Mouse (Mus musculus): ENCODE data around the gene Gm49395. TPM values are rescaled to one million over a fixed set of nuclear protein-coding genes. Genes with fewer than 3 reads are reported as not detected.

Gm49395 gene
- polyA plus RNA-seq, 1 experiment from 2014 or later, result 4.2 TPM

- no peak for ATAC-seq (ENCODE audit: low FRiP score, low TSS enrichment)
- Histone ChIP-seq H3K36me3 (ENCODE audit: control insufficient read depth, insufficient read depth, low read length) (no peaks in the 10 kb centered on the region), H3K27ac (replicated peaks; ENCODE audit: low read depth, low read length) (no peak overlapping the region), H3K4me1 (ENCODE audit: control insufficient read depth, insufficient read depth, low read length) (no peaks in the 10 kb centered on the region), H3K27me3 (ENCODE audit: control insufficient read depth, insufficient read depth, low read length) (no peaks in the 10 kb centered on the region), H3K4me3 (replicated peaks; ENCODE audit: low read depth, low read length) (no peak overlapping the region), H3K4me2 (ENCODE audit: low read length) (no peak overlapping the region), H3K9me3 (ENCODE audit: control insufficient read depth, low read length) (no peaks in the 10 kb centered on the region), H3K9ac (replicated peaks; ENCODE audit: low read length) (no peak overlapping the region)
- 87% methylated on average over 6 of the region's 6 CpGs for WGBS
- no peak for DNase-seq
Observed at GRCm38 (mm10) chr13:115078997-115079685, 22.6 kb downstream of the Gm49395 start.

GRCm38 (mm10) chr13:115077346-115078134, 24.2 kb downstream of the Gm49395 start:
- H3K9ac ChIP-seq (replicated peaks; ENCODE audit: low read length), result no peak overlapping the region
- no peak for DNase-seq
- H3K4me3 ChIP-seq (replicated peaks; ENCODE audit: low read depth, low read length), result no peak overlapping the region
- H3K4me2 ChIP-seq (ENCODE audit: low read length), result no peak overlapping the region
- no peaks in the 10 kb centered on the region for H3K27me3 ChIP-seq (ENCODE audit: control insufficient read depth, insufficient read depth, low read length)
- no peak overlapping the region for H3K27ac ChIP-seq (replicated peaks; ENCODE audit: low read depth, low read length)
- ATAC-seq (ENCODE audit: low FRiP score, low TSS enrichment), result no peak
- H3K36me3 ChIP-seq (ENCODE audit: control insufficient read depth, insufficient read depth, low read length), result no peaks in the 10 kb centered on the region
- 91% methylated on average over 9 of the region's 9 CpGs for WGBS
- no peaks in the 10 kb centered on the region for H3K9me3 ChIP-seq (ENCODE audit: control insufficient read depth, low read length)
- H3K4me1 ChIP-seq (ENCODE audit: control insufficient read depth, insufficient read depth, low read length), result no peaks in the 10 kb centered on the region

DNA sequence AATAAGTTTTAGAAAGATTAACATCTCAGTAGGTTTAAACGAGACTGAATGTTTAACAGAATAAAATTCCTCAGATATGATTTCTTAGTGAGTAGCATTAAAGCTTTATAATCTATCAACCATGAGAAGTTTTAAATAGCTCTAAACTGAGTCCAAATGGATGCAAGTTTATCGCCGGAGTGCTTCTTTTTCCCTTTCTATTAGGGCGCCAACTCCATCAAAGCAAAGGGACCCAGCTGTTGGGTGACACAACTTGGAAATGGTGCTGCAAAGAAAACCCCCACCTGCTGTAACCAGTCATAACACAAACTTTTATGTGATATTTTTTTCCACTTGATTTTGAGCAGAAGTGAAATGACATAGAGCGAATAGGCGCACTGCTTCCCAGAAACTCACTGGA, 29.3 kb downstream of the Gm49395 start:
- DNase-seq, result no peak
- H3K9ac ChIP-seq (replicated peaks; ENCODE audit: low read length), result no peak overlapping the region
- H3K27me3 ChIP-seq (ENCODE audit: control insufficient read depth, insufficient read depth, low read length), result no peaks in the 10 kb centered on the region
- no peak overlapping the region for H3K27ac ChIP-seq (replicated peaks; ENCODE audit: low read depth, low read length)
- H3K4me1 ChIP-seq (ENCODE audit: control insufficient read depth, insufficient read depth, low read length), result no peaks in the 10 kb centered on the region
- H3K36me3 ChIP-seq (ENCODE audit: control insufficient read depth, insufficient read depth, low read length), result no peaks in the 10 kb centered on the region
- ATAC-seq (ENCODE audit: low FRiP score, low TSS enrichment), result no peak
- H3K4me3 ChIP-seq (replicated peaks; ENCODE audit: low read depth, low read length), result no peak overlapping the region
- H3K9me3 ChIP-seq (ENCODE audit: control insufficient read depth, low read length), result no peaks in the 10 kb centered on the region
- H3K4me2 ChIP-seq (ENCODE audit: low read length), result no peak overlapping the region
- 96% methylated on average over 6 of the region's 6 CpGs for WGBS

GRCm38 (mm10) chr13:115071431-115071830, 30.3 kb downstream of the Gm49395 start:
- Histone ChIP-seq H3K27ac (replicated peaks; ENCODE audit: low read depth, low read length) (no peak overlapping the region), H3K27me3 (ENCODE audit: control insufficient read depth, insufficient read depth, low read length) (no peaks in the 10 kb centered on the region), H3K9ac (replicated peaks; ENCODE audit: low read length) (no peak overlapping the region), H3K4me3 (replicated peaks; ENCODE audit: low read depth, low read length) (no peak overlapping the region), H3K9me3 (ENCODE audit: control insufficient read depth, low read length) (no peaks in the 10 kb centered on the region), H3K36me3 (ENCODE audit: control insufficient read depth, insufficient read depth, low read length) (no peaks in the 10 kb centered on the region), H3K4me1 (ENCODE audit: control insufficient read depth, insufficient read depth, low read length) (no peaks in the 10 kb centered on the region), H3K4me2 (ENCODE audit: low read length) (no peak overlapping the region)
- 94% methylated on average over 3 of the region's 3 CpGs for WGBS
- DNase-seq (no peak), ATAC-seq (ENCODE audit: low FRiP score, low TSS enrichment) (no peak)

DNA sequence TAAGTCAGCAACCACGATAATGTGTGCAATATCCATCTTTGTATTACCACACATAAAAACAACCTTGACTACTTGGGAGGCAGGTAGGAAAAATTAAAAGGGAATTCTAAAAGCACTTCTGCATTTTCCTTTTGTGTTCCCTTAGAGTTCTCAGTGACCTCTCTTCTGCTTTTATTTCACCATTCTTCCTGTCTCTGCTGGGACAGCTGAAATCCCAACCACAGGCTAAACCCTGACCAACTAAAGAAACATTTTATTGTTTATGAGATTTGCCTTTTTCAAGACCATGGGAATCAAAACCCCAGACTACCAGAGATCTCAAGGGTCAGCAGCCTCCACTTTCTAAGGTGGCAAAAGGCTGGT, 33.8 kb downstream of the Gm49395 start:
- Histone ChIP-seq H3K9me3 (ENCODE audit: control insufficient read depth, low read length) (no peaks in the 10 kb centered on the region), H3K4me1 (ENCODE audit: control insufficient read depth, insufficient read depth, low read length) (no peaks in the 10 kb centered on the region), H3K4me2 (ENCODE audit: low read length) (no peak overlapping the region), H3K4me3 (replicated peaks; ENCODE audit: low read depth, low read length) (no peak overlapping the region), H3K27ac (replicated peaks; ENCODE audit: low read depth, low read length) (no peak overlapping the region), H3K9ac (replicated peaks; ENCODE audit: low read length) (no peak overlapping the region), H3K27me3 (ENCODE audit: control insufficient read depth, insufficient read depth, low read length) (no peaks in the 10 kb centered on the region), H3K36me3 (ENCODE audit: control insufficient read depth, insufficient read depth, low read length) (no peaks in the 10 kb centered on the region)
- DNase-seq (no peak), ATAC-seq (ENCODE audit: low FRiP score, low TSS enrichment) (no peak)
- 97% methylated on average over 1 of the region's 1 CpGs for WGBS

DNA sequence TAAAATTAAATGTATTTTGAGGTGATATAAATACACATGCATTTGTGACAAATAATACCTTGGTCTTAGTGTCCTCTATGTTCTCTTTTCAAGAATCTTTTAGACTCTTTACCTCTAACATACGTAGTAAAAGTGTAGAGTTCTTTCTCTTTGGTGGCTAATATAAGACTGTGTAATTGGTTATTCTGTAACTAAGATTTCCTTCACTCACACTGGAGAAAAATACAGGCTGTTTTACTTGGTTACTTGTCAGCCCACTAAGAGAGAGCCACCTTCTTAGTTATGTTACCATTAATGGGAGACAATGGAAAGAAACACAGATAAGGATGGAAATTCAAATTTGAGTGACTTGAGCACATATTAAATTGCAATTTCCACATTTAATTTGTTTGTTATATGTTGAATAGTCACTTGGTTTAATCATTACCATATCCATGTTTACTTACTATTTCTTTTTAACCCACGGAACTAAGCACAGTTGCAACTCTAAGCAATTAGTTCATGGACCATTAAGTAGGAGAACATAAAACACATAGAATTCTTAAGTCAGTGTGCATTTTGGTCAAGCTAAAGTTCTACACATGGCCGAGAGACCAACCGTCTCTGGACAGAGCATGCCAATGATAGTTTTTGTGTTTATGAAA, 34.3 kb downstream of the Gm49395 start:
- H3K27me3 ChIP-seq (ENCODE audit: control insufficient read depth, insufficient read depth, low read length), result no peaks in the 10 kb centered on the region
- no peak overlapping the region for H3K4me3 ChIP-seq (replicated peaks; ENCODE audit: low read depth, low read length)
- WGBS, result 93% methylated on average over 4 of the region's 4 CpGs
- H3K4me1 ChIP-seq (ENCODE audit: control insufficient read depth, insufficient read depth, low read length), result no peaks in the 10 kb centered on the region
- H3K9me3 ChIP-seq (ENCODE audit: control insufficient read depth, low read length), result no peaks in the 10 kb centered on the region
- no peak overlapping the region for H3K4me2 ChIP-seq (ENCODE audit: low read length)
- H3K36me3 ChIP-seq (ENCODE audit: control insufficient read depth, insufficient read depth, low read length), result no peaks in the 10 kb centered on the region
- H3K27ac ChIP-seq (replicated peaks; ENCODE audit: low read depth, low read length), result no peak overlapping the region
- DNase-seq (no peak), ATAC-seq (ENCODE audit: low FRiP score, low TSS enrichment) (no peak)
- no peak overlapping the region for H3K9ac ChIP-seq (replicated peaks; ENCODE audit: low read length)

GRCm38 (mm10) chr13:115057555-115057954, 44.2 kb downstream of the Gm49395 start:
- no peak for ATAC-seq (ENCODE audit: low FRiP score, low TSS enrichment)
- no peak overlapping the region for H3K27ac ChIP-seq (replicated peaks; ENCODE audit: low read depth, low read length)
- WGBS, result 90% methylated on average over 5 of the region's 5 CpGs

DNA sequence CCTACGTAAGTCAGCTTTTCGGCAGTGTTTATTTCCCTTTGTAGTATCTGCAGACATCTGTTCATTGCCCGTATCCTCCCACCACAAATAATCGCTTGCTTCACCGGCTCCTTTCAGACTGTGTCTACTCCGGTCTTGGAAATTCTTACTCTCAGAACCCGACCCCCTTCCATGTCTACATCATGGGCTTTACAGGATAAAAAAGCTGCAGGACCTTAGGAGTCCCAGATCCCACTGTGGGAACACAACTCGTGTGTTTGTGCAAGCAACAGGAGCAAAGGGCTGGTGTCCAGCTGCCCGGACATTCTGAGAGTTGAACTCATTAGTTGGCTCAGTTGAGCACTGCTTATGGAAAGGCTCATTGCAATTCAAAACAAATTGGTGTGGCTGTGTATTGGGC, 46.9 kb downstream of the Gm49395 start:
- no peak for ATAC-seq (ENCODE audit: low FRiP score, low TSS enrichment)
- no peak for DNase-seq
- Histone ChIP-seq H3K4me2 (ENCODE audit: low read length) (no peak overlapping the region), H3K9me3 (ENCODE audit: control insufficient read depth, low read length) (no peaks in the 10 kb centered on the region), H3K9ac (replicated peaks; ENCODE audit: low read length) (no peak overlapping the region), H3K4me1 (ENCODE audit: control insufficient read depth, insufficient read depth, low read length) (no peaks in the 10 kb centered on the region), H3K36me3 (ENCODE audit: control insufficient read depth, insufficient read depth, low read length) (no peaks in the 10 kb centered on the region), H3K27ac (replicated peaks; ENCODE audit: low read depth, low read length) (no peak overlapping the region), H3K27me3 (ENCODE audit: control insufficient read depth, insufficient read depth, low read length) (no peaks in the 10 kb centered on the region), H3K4me3 (replicated peaks; ENCODE audit: low read depth, low read length) (no peak overlapping the region)
- WGBS, result 38% methylated on average over 9 of the region's 9 CpGs

More at GRCm38 (mm10) chr13:115057555-115057954, 44.2 kb downstream of the Gm49395 start:
- Histone ChIP-seq H3K27me3 (ENCODE audit: control insufficient read depth, insufficient read depth, low read length) (no peaks in the 10 kb centered on the region), H3K36me3 (ENCODE audit: control insufficient read depth, insufficient read depth, low read length) (no peaks in the 10 kb centered on the region), H3K4me1 (ENCODE audit: control insufficient read depth, insufficient read depth, low read length) (no peaks in the 10 kb centered on the region), H3K9me3 (ENCODE audit: control insufficient read depth, low read length) (no peaks in the 10 kb centered on the region), H3K4me3 (replicated peaks; ENCODE audit: low read depth, low read length) (no peak overlapping the region), H3K9ac (replicated peaks; ENCODE audit: low read length) (no peak overlapping the region), H3K4me2 (ENCODE audit: low read length) (no peak overlapping the region)
- DNase-seq, result no peak

All from midbrain, embryonic 14.5 days (tissue).